Mouse (Mus musculus) CH12.LX (cell line): ENCODE measurements around the gene Gpr108. TPM values are rescaled to one million over a fixed set of nuclear protein-coding genes. Genes with fewer than 3 reads are reported as not detected.

ENCODE experiments used
- DNase-seq: peaks from one replicate; pipeline ENCODE4 v3.0.0-alpha.2; 2013; ENCODE audit errors: extremely low read depth
- H3K27ac ChIP-seq: 2 replicates; pipeline ENCODE4 v1.5.1; 2012; ENCODE audit warnings: low read depth, mild to moderate bottlenecking, control low read depth, moderate library complexity; ENCODE audit not compliant: insufficient read depth
- H3K27me3 ChIP-seq: replicated peaks from 2 replicates; pipeline ENCODE3; 2012; ENCODE audit warnings: inconsistent platforms
- H3K36me3 ChIP-seq, 2 experiments: replicated peaks in 1 of 2; 2 replicates each; pipeline versions ENCODE3 to v1.6.1; 2012; ENCODE audit warnings: inconsistent platforms in 1 of 2, low read length in 1 of 2, mild to moderate bottlenecking in 1 of 2, mixed read lengths in 1 of 2, moderate library complexity in 1 of 2; ENCODE audit not compliant: control insufficient read depth in 1 of 2, insufficient read depth in 1 of 2
- H3K4me1 ChIP-seq, 2 experiments: 2 replicates each; pipeline ENCODE4 v1.6.1; 2012; ENCODE audit warnings: inconsistent platforms in 1 of 2, moderate library complexity in 1 of 2; ENCODE audit not compliant: insufficient read depth in 2 of 2, control insufficient read depth in 1 of 2
- H3K4me2 ChIP-seq: 2 replicates; pipeline ENCODE4 v1.6.1; 2012; ENCODE audit warnings: low read depth, mild to moderate bottlenecking, control low read depth; ENCODE audit not compliant: poor library complexity, insufficient read depth, severe bottlenecking
- H3K4me3 ChIP-seq, 3 experiments: fragments of 150-350 bp in 1 of 3; sonication (generic) in 1 of 3; replicated peaks in 1 of 3; 2 replicates each; pipeline versions ENCODE3 to v1.5.1; 2011 to 2012; ENCODE audit warnings: low read depth in 2 of 3, low read length in 2 of 3, mild to moderate bottlenecking in 2 of 3, moderate library complexity in 2 of 3, control low read depth in 1 of 3, improper control_type of control experiment in 1 of 3, inconsistent platforms in 1 of 3, mixed read lengths in 1 of 3; ENCODE audit not compliant: poor library complexity in 1 of 3
- H3K79me2 ChIP-seq: replicated peaks from 2 replicates; pipeline ENCODE4 v1.6.1; 2012; ENCODE audit warnings: mild to moderate bottlenecking, moderate library complexity; ENCODE audit not compliant: control insufficient read depth, poor library complexity, insufficient read depth, severe bottlenecking; ENCODE audit errors: extremely low read depth
- H3K9ac ChIP-seq: 2 replicates; pipeline ENCODE4 v1.6.1; 2012; ENCODE audit warnings: low read depth, mild to moderate bottlenecking, control low read depth, moderate library complexity; ENCODE audit not compliant: insufficient read depth
- H3K9me3 ChIP-seq: replicated peaks from 2 replicates; pipeline ENCODE3; 2012; ENCODE audit warnings: low read length, inconsistent platforms, mixed read lengths
- BHLHE40 ChIP-seq: IDR thresholded peaks from 2 replicates; pipeline ENCODE4 v1.6.1; 2011; ENCODE audit warnings: mild to moderate bottlenecking, low read depth, low read length, improper control_type of control experiment
- CHD1 ChIP-seq: IDR thresholded peaks from 2 replicates; pipeline ENCODE4 v1.6.1; 2012; ENCODE audit warnings: low read depth, low read length, improper control_type of control experiment, inconsistent platforms
- CTCF ChIP-seq, 2 experiments: IDR thresholded peaks in 1 of 2; conservative IDR thresholded peaks in 1 of 2; 2 replicates each; pipeline ENCODE4 v1.5.1; 2011 to 2012; ENCODE audit warnings: low read depth in 2 of 2, low read length in 2 of 2, improper control_type of control experiment in 1 of 2, inconsistent platforms in 1 of 2, mild to moderate bottlenecking in 1 of 2, moderate library complexity in 1 of 2
- ETS1 ChIP-seq: conservative IDR thresholded peaks from 2 replicates; pipeline ENCODE4 v1.6.1; 2012; ENCODE audit warnings: low read depth, mild to moderate bottlenecking, inconsistent platforms, low read length, improper control_type of control experiment, moderate library complexity
- HCFC1 ChIP-seq: IDR thresholded peaks from 2 replicates; pipeline ENCODE4 v1.6.1; 2012; ENCODE audit warnings: low read depth, mild to moderate bottlenecking, inconsistent platforms, low read length, improper control_type of control experiment
- JUN ChIP-seq: IDR thresholded peaks from 2 replicates; pipeline ENCODE4 v1.6.1; 2011; ENCODE audit warnings: low read depth, mild to moderate bottlenecking, low read length, improper control_type of control experiment, moderate library complexity; ENCODE audit not compliant: insufficient read depth
- KAT2A ChIP-seq: IDR thresholded peaks from 2 replicates; pipeline ENCODE4 v1.6.1; 2012; ENCODE audit warnings: low read length, improper control_type of control experiment, inconsistent platforms; ENCODE audit not compliant: insufficient replicate concordance
- MEF2A ChIP-seq: IDR thresholded peaks from 2 replicates; pipeline ENCODE4 v1.6.1; 2014; ENCODE audit warnings: low read depth, mild to moderate bottlenecking, inconsistent platforms, low read length, improper control_type of control experiment, borderline replicate concordance
- PAX5 ChIP-seq: IDR thresholded peaks from 2 replicates; pipeline ENCODE4 v1.6.1; 2012; ENCODE audit warnings: low read length, inconsistent platforms, mixed read lengths
- RCOR1 ChIP-seq: conservative IDR thresholded peaks from 2 replicates; pipeline ENCODE4 v1.6.1; 2012; ENCODE audit warnings: low read depth, mild to moderate bottlenecking, inconsistent platforms, low read length, improper control_type of control experiment
- SIN3A ChIP-seq: IDR thresholded peaks from 2 replicates; pipeline ENCODE4 v1.6.1; 2012; ENCODE audit warnings: low read length, improper control_type of control experiment, inconsistent platforms
- SMC3 ChIP-seq: IDR thresholded peaks from 2 replicates; pipeline ENCODE4 v1.6.1; 2011; ENCODE audit warnings: low read depth, low read length, improper control_type of control experiment
- TBP ChIP-seq: conservative IDR thresholded peaks from 2 replicates; pipeline ENCODE4 v1.6.1; 2011; ENCODE audit warnings: low read depth, low read length, improper control_type of control experiment
- USF1 ChIP-seq: IDR thresholded peaks from 2 replicates; pipeline ENCODE4 v1.6.1; 2014; ENCODE audit warnings: low read depth, mild to moderate bottlenecking, inconsistent platforms, low read length, improper control_type of control experiment
- ZMIZ1 ChIP-seq: IDR thresholded peaks from 2 replicates; pipeline ENCODE4 v1.6.1; 2012; ENCODE audit warnings: low read depth, mild to moderate bottlenecking, inconsistent platforms, low read length, improper control_type of control experiment
- ZNF384 ChIP-seq: IDR thresholded peaks from 2 replicates; pipeline ENCODE4 v1.6.1; 2012; ENCODE audit warnings: low read depth, low read length, improper control_type of control experiment, inconsistent platforms
- dilution Hi-C: fragments of 300-500 bp; cut with MboI; formaldehyde crosslinking; loops from 2 replicates; pipeline ENCODE4 v1.14.3; 2020; ENCODE audit warnings: low sequenced_read_pairs; ENCODE audit not compliant: extremely low pct_unique_long_range_greater_than_20kb, extremely low pct_ligation_motif_present
- in situ Hi-C: fragments of 300-500 bp; cut with MboI; formaldehyde crosslinking; loops from 3 replicates; pipeline ENCODE4 v1.14.3; 2019; ENCODE audit warnings: low sequenced_read_pairs, low pct_ligation_motif_present, low pct_unique_long_range_greater_than_20kb, mixed read lengths
- polyA plus RNA-seq: library from polyadenylated mRNA; unstranded; fragments of >175 nt; gene quantifications from 2 replicates; pipeline ENCODE4 v1.2.1, GENCODE M21; 2012; ENCODE audit warnings: low read depth; ENCODE audit not compliant: insufficient read length
- total RNA-seq, 2 experiments: library from RNA; depleted of rRNA; stranded (reverse); fragments of 300-350 nt in 1 of 2; fragments of >200 nt in 1 of 2; gene quantifications; 2 replicates each; pipeline ENCODE4 v1.2.3; 2012 to 2014

The Gpr108 gene
- total and polyA plus RNA-seq, 3 experiments: 20.2 to 32.0 (median 25.0) TPM

- TF ChIP-seq JUN: no peak
- TF ChIP-seq, all 38 proteins: peak for 0
- no peaks in the 10 kb centered on the region for H3K36me3 ChIP-seq
- H3K4me1 ChIP-seq: peaks cover 0 to 24% of the 10 kb centered on the region in 2 experiments; a peak in 2 of 4 replicates
- no peak overlapping the region for H3K27ac ChIP-seq
- in situ Hi-C loops (no loop called here), dilution Hi-C loops (no loop called here)
- no peaks in the 10 kb centered on the region for H3K9me3 ChIP-seq
- no peak for DNase-seq
- H3K79me2 ChIP-seq: no peaks in the 10 kb centered on the region
- no peak overlapping the region for H3K4me3 ChIP-seq
- H3K27me3 ChIP-seq: peaks cover 3% of the 10 kb centered on the region
- no peak overlapping the region for H3K9ac ChIP-seq
- no peak overlapping the region for H3K4me2 ChIP-seq
Measured at GRCm38 (mm10) chr17:57271301-57271700, 23.1 kb upstream of the Gpr108 start.

- DNase-seq: no peak
- Histone ChIP-seq H3K36me3 (peaks cover 4 to 28% of the 10 kb centered on the region in 2 experiments), H3K4me1 (peaks cover 0 to 10% of the 10 kb centered on the region in 2 experiments; a peak in 2 of 4 replicates), H3K9me3 (no peaks in the 10 kb centered on the region), H3K4me2 (no peak overlapping the region), H3K4me3 (no peak overlapping the region), H3K9ac (no peak overlapping the region), H3K27ac (no peak overlapping the region), H3K79me2 (no peaks in the 10 kb centered on the region), H3K27me3 (no peaks in the 10 kb centered on the region)
- dilution Hi-C loops: no loop called here
- no peak for TF ChIP-seq MEF2A
- no peak for TF ChIP-seq ETS1
- TF ChIP-seq SMC3: no peak
- no peak for TF ChIP-seq SIN3A
- TF ChIP-seq ZNF384: no peak
- TF ChIP-seq BHLHE40: no peak
- in situ Hi-C loops: no loop called here
Measured at GRCm38 (mm10) chr17:57267556-57268126, 19.4 kb upstream of the Gpr108 start.

- Histone ChIP-seq H3K27ac (no peak overlapping the region), H3K36me3 (peaks cover 17 to 52% of the 10 kb centered on the region in 2 experiments), H3K27me3 (no peaks in the 10 kb centered on the region), H3K9ac (no peak overlapping the region), H3K4me2 (no peak overlapping the region), H3K4me1 (peaks cover 0 to 10% of the 10 kb centered on the region in 2 experiments; a peak in 2 of 4 replicates), H3K9me3 (no peaks in the 10 kb centered on the region), H3K4me3 (no peak overlapping the region), H3K79me2 (no peaks in the 10 kb centered on the region)
- DNase-seq: no peak
- in situ Hi-C loops: no loop called here
- TF ChIP-seq TBP (no peak), PAX5 (no peak), ETS1 (no peak), CHD1 (no peak), KAT2A (no peak), CTCF (conservative IDR thresholded peaks at IDR 0.05 in 1 of 2, IDR thresholded peaks at IDR 0.05 in 1 of 2; ENCODE audit: low read depth in 2 of 2, low read length in 2 of 2) (no peak), ZNF384 (no peak), MEF2A (no peak), HCFC1 (no peak), BHLHE40 (no peak), ZMIZ1 (no peak), USF1 (no peak), RCOR1 (no peak)
- dilution Hi-C loops: no loop called here
Measured at GRCm38 (mm10) chr17:57264972-57265945, 17.0 kb upstream of the Gpr108 start.
